Mouse (Mus musculus): ENCODE measurements around the gene Zfp865. TPM values are rescaled to one million over a fixed set of nuclear protein-coding genes. Genes with fewer than 3 reads are reported as not detected.

Zfp865 gene
- polyA plus RNA-seq, 2 experiments from 2014 or later, result 3.5 to 12.3 TPM

GRCm38 (mm10) chr7:5081241-5081640, 61.1 kb downstream of the Zfp865 start:
- no peak for ATAC-seq

GRCm38 (mm10) chr7:5081939-5082338, 61.8 kb downstream of the Zfp865 start:
- no peak for ATAC-seq

- ATAC-seq, result no peak
Measured at GRCm38 (mm10) chr7:5083325-5084105, 63.3 kb downstream of the Zfp865 start.

GRCm38 (mm10) chr7:5085512-5085911, 65.3 kb downstream of the Zfp865 start:
- no peak for ATAC-seq

Other genes starting within 250 kb of the Zfp865 start
- not detected for gene Fam71e2, start 249.1 kb upstream of the Zfp865 start, polyA plus RNA-seq (2017; shearing (Covaris generic))
- under 1 TPM in 1 of 2 experiments, not detected in 1; 0.16 TPM for gene Il11, start 237.5 kb upstream of the Zfp865 start, polyA plus RNA-seq (2017; shearing (Covaris generic))
- not detected for gene Tmem190, start 237.4 kb upstream of the Zfp865 start, polyA plus RNA-seq (2017; shearing (Covaris generic))
- under 1 TPM in 1 of 2 experiments, not detected in 1; 0.86 TPM for gene Tmem238, start 230.7 kb upstream of the Zfp865 start, polyA plus RNA-seq (2017; shearing (Covaris generic))
- 100 to 1,000 TPM; 446 to 574 TPM for gene Rpl28, start 227.5 kb upstream of the Zfp865 start, polyA plus RNA-seq (2017; shearing (Covaris generic))
- gene Ube2s, start 207.8 kb upstream of the Zfp865 start, polyA plus RNA-seq (2017; shearing (Covaris generic)), result 10 to 100 TPM; 25.0 to 25.3 TPM
- gene Shisa7, start 175.7 kb upstream of the Zfp865 start, polyA plus RNA-seq (2017; shearing (Covaris generic)), result under 1 TPM in 1 of 2 experiments, not detected in 1; 0.11 TPM
- 10 to 100 TPM; 29.1 to 47.3 TPM for gene Isoc2b, start 150.1 kb upstream of the Zfp865 start, polyA plus RNA-seq (2017; shearing (Covaris generic))
- under 1 TPM; 0.35 to 0.47 TPM for gene Isoc2a, start 143.2 kb upstream of the Zfp865 start, polyA plus RNA-seq (2017; shearing (Covaris generic))
- not detected for gene Gm36210, start 113.9 kb upstream of the Zfp865 start, polyA plus RNA-seq (2017; shearing (Covaris generic))
- gene Zfp628, start 105.2 kb upstream of the Zfp865 start, polyA plus RNA-seq (2017; shearing (Covaris generic)), result 1 to 10 TPM in 1 of 2 experiments, under 1 TPM in 1; 0.99 to 1.5 TPM
- gene Nat14, start 98.3 kb upstream of the Zfp865 start, polyA plus RNA-seq (2017; shearing (Covaris generic)), result under 1 TPM in 1 of 2 experiments, not detected in 1; 0.61 TPM
- under 1 TPM in 1 of 2 experiments, not detected in 1; 0.12 TPM for gene Ssc5d, start 94.6 kb upstream of the Zfp865 start, polyA plus RNA-seq (2017; shearing (Covaris generic))
- not detected for gene Sbk2, start 56.0 kb upstream of the Zfp865 start, polyA plus RNA-seq (2017; shearing (Covaris generic))
- not detected for gene Sbk3, start 49.2 kb upstream of the Zfp865 start, polyA plus RNA-seq (2017; shearing (Covaris generic))
- gene Zfp579, start 24.2 kb upstream of the Zfp865 start, polyA plus RNA-seq (2017; shearing (Covaris generic)), result 1 to 10 TPM; 3.6 to 6.4 TPM
- 10 to 100 TPM; 44.1 to 45.4 TPM for gene Zfp524, start 6.0 kb upstream of the Zfp865 start, polyA plus RNA-seq (2017; shearing (Covaris generic))
- 10 to 100 TPM in 1 of 2 experiments, 1 to 10 TPM in 1; 9.5 to 12.0 TPM for gene Fiz1, start 5.7 kb upstream of the Zfp865 start, polyA plus RNA-seq (2017; shearing (Covaris generic))
- gene Gm44973, start 4.9 kb upstream of the Zfp865 start, polyA plus RNA-seq (2017; shearing (Covaris generic)), result 1 to 10 TPM; 7.9 to 8.9 TPM
- under 1 TPM in 1 of 2 experiments, not detected in 1; 0.58 TPM for gene Ccdc106, start 177 bp downstream of the Zfp865 start, polyA plus RNA-seq (2017; shearing (Covaris generic))
- not detected for gene 4632433K11Rik, start 13.7 kb downstream of the Zfp865 start, polyA plus RNA-seq (2017; shearing (Covaris generic))
- gene Zfp784, start 18.1 kb downstream of the Zfp865 start, polyA plus RNA-seq (2017; shearing (Covaris generic)), result 1 to 10 TPM; 4.5 to 9.3 TPM
- under 1 TPM in 1 of 2 experiments, not detected in 1; 0.69 TPM for gene Zfp580, start 31.2 kb downstream of the Zfp865 start, polyA plus RNA-seq (2017; shearing (Covaris generic))
- 10 to 100 TPM; 27.5 to 28.2 TPM for gene U2af2, start 41.8 kb downstream of the Zfp865 start, polyA plus RNA-seq (2017; shearing (Covaris generic))
- gene Epn1, start 59.9 kb downstream of the Zfp865 start, polyA plus RNA-seq (2017; shearing (Covaris generic)), result 1 to 10 TPM; 4.0 to 7.2 TPM
- under 1 TPM in 1 of 2 experiments, not detected in 1; 0.51 TPM for gene Rfpl4, start 96.6 kb downstream of the Zfp865 start, polyA plus RNA-seq (2017; shearing (Covaris generic))
- under 1 TPM in 1 of 2 experiments, not detected in 1; 0.44 TPM for gene Rasl2-9, start 105.6 kb downstream of the Zfp865 start, polyA plus RNA-seq (2017; shearing (Covaris generic))
- gene Vmn1r55, start 129.3 kb downstream of the Zfp865 start, polyA plus RNA-seq (2017; shearing (Covaris generic)), result under 1 TPM in 1 of 2 experiments, not detected in 1; 0.08 TPM
- gene Vmn1r56, start 176.4 kb downstream of the Zfp865 start, polyA plus RNA-seq (2017; shearing (Covaris generic)), result not detected
- gene Vmn1r57, start 198.1 kb downstream of the Zfp865 start, polyA plus RNA-seq (2017; shearing (Covaris generic)), result not detected

Data from CD4-positive, CD25-positive, alpha-beta regulatory T cell, adult 4 months (primary cell).